Mouse (Mus musculus): ENCODE measurements at regions not wholly inside any gene's neighbourhood (a gene's known extent, or its start where the extent isn't known, plus 50 kb on each side); places are given as distances from the start of the nearest gene placed in this dataset.

DNA sequence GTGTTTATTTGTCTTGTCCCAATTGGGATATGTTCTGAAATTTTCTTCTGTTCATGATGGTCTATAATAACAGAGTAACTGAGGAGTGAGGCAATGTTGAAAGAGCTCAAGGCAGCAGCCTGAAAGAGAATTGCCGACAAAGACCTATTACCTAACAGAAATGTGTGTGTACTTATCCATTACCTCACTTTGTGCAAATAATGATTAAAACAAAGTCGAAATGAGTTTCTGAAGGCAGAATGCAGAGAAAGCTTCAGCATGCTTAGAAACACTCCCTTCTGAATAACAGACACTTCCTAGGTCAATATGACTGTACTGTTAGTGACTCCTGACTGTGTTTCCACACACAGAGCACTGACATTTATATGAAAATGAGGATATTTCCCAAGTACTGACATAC lies 63.0 kb downstream of the Kbtbd8 start:
- no peak for DNase-seq (ENCODE audit: low spot score)

DNA sequence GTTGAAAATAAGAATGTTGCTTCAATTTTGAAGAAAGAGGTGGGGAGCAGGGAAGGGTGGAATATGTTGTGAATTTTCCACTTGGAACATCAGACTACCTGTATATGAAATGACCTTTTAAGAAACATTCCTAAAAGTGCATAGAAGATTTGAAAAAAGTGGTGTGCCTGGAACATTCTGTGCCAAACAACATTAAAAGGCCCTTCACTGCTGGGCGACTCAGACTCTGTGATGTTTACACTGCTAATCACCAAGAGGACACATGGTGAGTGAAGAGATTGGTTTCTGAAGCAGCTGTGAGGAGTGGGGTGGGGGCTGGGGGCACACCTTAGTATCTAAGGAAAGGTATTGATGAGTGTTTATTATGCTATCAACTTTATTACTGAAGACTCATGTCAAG lies 65.2 kb downstream of the Kbtbd8 start:
- no peak for DNase-seq (ENCODE audit: low spot score)

DNA sequence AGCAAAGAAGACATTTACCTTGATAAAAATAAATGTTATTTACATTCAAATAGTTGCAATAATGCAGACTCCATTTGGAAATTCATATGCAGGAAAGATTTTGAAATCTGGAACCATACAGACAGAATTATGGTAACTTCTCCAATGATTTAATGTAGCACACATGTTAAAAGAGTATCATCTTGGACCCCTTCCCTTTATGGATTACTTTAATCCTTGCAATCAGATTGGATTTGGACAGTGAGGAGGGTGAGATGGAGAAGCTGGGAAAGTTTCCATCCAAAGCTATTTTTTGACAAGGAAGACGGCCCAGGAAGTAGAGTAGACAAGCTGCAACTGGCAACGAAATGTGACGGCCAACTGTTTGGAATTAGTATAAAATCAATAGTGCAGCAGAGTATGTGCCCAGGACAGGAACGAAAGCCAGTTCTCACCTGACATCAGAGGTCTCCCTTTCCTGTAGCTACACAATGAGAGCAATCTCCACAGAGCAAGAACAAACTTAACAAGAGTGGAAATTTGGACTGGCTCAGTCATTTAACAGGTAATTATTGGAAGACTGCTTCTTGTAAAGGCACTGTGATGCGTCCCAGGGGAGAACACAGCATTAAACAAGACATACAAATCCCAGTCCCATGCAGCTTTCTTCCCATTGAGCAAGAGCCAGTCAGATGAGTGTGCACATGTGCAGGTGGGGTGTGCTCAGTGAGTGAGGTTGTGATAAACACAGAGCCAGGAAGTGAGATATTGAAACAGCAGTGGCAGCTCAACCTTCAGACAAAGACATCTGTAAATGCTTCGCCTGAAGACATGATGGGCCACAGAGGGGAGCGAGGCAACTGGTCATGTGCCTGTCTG lies 68.3 kb downstream of the Kbtbd8 start:
- no peak for DNase-seq (ENCODE audit: low spot score)

DNA sequence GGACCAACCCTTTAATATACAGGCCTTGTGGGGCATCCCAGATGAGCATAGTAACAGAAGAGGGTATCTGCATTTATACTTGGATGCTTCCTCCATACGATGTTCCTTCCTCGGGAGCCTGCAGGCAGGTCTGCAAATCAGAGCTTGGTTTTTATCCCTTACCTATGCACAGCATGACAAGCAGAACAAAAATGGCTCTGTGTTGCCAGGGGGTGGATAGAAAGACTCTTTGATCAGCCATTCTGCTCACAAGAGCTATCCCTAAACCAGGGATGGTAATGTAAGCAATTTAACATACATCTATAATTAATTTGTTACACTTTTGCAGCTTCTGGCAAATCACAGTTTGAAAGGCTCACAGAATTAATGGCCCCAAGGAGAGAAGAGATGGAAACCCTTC lies 79.6 kb downstream of the Kbtbd8 start:
- no peak for DNase-seq (ENCODE audit: low spot score)

DNA sequence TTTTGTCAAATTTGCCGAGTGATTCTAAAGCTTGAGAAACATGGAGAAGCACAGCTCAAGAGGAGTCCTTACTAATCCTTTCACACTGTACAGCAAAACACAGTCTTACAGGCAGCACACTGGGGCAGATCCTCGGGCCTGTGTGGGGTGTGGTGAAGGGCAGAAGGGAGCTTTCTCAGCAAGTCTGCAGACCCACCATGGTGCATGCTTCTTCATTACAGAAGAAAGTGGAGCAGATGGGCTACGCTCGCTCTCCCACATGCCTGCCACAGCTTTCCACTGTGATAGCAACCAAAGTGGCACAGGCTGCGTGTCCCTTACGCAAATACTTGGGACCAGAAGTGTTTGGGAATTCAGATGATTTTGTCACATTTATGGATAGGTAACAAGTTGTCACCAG lies 81.6 kb downstream of the Kbtbd8 start:
- DNase-seq (ENCODE audit: low spot score): no peak

DNA sequence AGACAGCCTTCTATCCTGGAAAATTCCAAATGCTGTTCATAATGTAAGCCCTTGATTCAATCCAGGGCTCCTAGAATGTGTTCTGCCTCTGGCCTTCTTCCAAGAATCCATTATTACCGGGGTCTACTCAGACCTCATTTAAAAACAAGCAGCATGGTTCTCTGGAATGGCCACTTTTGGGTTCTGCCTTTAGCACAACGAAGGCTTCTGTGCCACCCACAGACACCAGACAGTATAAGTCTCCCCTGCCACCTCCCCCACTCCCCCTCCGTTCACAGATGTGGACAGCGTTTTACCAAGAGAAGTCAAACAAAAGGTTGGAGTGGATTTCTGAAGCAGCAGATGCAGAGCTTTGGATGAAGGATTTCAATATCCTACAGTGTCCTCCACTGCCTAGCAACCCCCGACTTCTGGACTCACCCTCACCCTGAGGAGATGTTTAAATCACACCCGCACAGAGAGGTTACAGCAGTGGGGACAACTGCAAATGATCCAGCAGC lies 85.3 kb downstream of the Kbtbd8 start:
- DNase-seq (ENCODE audit: low spot score): no peak

DNA sequence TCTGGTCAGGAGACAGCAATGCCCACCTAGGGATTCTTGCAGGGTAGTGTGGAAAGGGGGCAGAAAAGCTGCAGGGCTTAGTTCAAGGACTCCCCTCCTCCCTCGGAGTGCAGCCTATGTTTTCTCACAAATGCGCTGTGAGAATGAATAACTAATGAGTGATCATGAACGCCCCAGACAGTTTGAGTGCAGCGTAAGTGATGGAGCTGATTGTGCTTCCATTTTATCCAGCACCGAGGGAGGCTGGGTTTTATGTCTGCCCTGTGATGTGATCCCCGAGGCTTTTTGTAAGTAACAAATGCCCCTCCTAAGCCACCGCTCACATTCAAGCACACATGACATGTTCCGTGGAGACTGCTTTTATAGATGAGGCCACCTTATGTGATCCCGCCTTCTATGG lies 85.9 kb downstream of the Kbtbd8 start:
- DNase-seq (ENCODE audit: low spot score): no peak

DNA sequence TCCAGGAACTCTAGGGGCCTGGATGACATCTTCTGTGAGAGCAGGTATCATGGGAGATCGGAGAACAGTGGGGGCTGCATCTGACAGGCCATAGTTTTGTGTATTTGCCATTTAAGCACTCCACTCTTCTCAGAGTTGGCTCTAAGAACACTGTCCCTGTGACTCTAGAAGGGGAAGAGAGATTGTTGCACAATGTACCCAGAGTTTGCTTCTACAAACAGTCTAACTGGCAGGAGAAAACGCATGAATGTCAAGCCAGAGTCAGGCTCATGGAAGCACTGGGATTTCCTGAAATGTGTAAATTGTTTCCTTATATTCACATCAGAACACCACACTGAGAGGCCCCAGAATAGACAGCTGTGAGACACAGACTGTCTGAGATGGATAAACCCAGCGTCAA lies 87.2 kb downstream of the Kbtbd8 start:
- no peak for DNase-seq (ENCODE audit: low spot score)

DNA sequence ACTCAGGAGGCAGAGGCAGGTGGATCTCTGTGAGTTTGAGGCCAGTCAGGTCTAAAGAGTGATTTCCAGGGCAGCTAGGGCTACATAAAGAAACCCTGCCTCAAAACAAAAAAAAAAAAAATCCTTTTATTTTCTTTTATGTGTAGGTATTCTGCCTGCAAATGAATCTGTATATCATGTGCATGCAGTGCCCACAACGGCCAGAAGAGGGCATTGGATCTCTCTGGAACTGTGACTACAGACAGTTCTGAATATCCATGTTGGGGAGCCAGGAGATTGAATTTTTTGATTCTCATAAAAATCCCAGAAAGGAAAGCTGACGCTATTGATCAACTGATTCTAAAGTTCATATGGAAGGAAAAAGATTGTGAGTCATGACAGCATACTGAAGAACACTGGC lies 90.0 kb downstream of the Kbtbd8 start:
- no peak for DNase-seq (ENCODE audit: low spot score)

DNA sequence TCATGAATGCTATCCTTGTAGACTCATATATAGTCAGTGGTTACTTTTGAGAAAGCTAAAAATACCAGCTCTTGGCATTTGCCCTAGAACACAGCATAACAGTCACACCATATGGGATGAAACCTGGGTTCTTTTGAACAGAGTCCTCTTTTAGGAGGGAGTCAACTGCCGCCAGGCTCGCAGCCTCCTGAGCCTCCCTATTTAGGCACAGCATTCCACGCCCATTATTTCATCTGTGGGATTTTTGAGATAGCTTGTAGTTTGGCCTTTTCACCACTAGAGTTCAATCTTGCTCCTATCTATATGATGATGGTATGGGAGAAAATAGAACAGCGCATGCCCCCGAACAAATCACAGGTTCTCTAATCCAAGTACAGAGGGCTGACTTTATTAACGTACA lies 100.4 kb downstream of the Kbtbd8 start:
- no peak for DNase-seq (ENCODE audit: low spot score)

DNA sequence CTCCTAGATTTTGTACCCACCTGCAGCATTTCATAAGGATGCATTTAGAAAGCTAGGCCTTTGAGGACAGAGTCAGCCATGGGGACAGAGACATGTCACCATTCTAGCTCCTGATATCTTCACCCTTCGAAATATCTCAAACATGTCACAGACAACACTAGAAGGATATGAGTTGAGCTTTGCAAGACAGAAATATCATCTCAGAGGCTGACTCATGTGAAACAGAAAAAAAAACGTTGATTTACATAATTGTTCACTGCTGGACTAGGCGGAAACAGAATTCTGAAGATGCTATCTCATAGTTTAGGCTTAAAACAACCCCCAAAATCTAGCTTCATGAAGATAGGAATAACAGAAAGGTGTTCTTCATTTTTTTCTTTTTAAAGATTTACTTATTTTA lies 101.8 kb downstream of the Kbtbd8 start:
- DNase-seq (ENCODE audit: low spot score): no peak

DNA sequence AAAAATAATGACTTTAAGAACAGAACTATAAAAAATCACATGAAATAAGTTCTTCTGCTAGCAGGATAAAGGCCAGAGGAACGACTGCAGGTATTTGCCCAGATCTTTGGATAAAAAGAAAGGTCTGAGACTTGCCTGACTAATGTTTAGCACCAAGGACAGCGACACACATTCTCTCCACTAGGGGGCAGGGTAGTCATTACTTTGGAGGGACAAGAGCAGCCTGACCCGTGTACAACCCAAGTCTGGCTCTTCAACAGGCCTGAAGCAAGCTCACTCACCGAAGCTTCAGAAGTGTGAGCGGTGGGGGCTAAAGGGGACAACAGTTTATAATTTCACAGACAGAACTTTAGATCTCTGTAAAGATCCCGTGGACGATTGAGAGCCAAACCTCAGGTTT lies 98.4 kb upstream of the Gm10234 start:
- DNase-seq (ENCODE audit: low spot score): peak; percentile 62

DNA sequence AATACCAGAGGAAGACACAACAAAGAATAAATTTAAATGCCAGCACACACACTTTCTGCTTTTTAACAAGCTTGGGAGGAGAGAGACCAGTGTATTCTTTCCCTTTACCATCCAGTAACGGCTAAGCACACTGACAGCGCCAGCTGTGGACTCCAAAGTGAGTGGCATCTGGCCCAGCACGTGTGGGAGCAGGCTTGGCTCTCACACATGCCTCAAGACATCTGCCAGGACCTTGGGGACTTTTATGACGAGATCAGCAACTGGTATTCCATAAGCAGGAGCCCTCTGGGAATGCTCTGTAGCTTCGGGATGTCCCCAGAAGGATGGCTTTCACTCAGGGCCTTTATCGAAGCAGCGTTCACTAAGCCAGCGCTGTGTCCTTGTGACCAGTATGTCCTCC lies 92.0 kb upstream of the Gm10234 start:
- no peak for DNase-seq (ENCODE audit: low spot score)

DNA sequence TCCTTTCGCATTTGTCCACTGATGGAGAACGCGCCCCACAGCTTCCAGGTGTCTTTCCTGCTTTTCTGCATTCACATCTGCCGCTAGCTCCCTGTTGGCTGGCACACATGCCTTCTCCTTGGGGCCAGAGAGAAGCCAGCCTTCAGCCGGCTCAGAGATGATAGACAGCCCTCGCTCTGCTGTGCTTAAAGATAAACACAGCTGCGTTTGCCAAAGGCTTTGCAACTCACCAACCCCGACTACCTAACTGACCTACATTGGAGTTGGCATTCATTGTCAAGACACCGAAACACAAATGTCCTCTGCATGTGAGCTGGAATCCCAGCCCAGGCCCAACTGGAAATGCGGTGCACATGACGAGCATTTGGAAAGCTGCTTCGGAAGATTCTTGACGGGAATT lies 87.2 kb upstream of the Gm10234 start:
- DNase-seq (ENCODE audit: low spot score): no peak

DNA sequence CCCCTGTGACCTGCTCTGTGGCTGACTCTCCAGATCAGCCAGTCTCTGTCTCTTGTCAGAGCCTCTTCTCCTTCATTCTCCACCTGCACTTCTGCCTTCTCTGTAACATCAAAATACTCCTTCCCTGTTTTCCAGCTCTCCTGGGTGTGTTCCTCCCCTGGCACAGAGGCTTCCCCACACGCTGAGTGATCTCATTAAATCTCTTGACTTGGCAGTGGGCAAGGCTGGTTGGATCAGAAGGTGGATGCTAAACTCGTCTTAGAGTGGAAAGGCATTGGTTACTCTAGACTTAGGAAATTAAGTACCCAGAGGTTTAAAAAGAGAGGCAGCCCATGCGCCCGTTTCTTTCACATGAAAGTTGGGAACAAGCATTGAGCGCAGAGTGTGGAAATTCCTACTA lies 78.3 kb upstream of the Gm10234 start:
- no peak for DNase-seq (ENCODE audit: low spot score)

DNA sequence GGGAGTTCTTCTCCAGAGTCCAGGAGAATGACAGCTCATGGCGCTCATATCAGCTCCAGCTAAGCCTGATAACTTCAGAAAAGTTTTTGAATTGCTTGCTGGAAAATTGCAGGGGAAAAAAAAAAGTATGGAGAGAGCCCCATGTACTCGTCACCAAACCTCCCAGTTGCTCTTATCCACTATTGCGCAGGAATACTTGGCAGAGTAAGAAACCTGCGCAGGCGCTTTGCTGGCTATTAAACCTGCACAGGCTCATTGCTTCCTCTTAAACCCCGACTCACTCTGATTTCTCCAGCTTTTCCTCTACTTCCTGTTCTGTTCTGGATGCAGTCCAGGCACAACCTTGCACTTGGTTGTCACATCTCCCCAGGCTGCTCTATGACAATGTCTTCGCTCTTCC lies 77.0 kb upstream of the Gm10234 start:
- DNase-seq (ENCODE audit: low spot score): no peak

DNA sequence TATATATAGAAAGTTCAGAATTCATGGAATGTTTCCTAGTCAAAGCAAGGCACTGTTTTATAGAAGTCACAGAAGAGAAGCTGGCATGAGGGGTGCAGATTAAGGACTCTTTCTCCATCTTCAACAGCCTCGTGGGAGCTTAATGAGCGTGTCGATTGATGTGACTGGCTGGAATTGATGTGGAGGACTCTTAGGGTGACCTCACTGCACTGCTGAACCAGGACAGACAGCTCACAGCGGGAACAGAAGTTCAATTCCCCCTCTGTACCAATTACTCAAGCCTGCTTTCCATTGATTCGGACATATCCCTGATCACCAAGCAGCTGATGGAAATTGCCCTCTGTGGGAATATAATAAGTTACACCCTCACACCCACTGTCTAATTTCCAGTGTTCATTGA lies 65.6 kb upstream of the Gm10234 start:
- DNase-seq (ENCODE audit: low spot score): no peak

DNA sequence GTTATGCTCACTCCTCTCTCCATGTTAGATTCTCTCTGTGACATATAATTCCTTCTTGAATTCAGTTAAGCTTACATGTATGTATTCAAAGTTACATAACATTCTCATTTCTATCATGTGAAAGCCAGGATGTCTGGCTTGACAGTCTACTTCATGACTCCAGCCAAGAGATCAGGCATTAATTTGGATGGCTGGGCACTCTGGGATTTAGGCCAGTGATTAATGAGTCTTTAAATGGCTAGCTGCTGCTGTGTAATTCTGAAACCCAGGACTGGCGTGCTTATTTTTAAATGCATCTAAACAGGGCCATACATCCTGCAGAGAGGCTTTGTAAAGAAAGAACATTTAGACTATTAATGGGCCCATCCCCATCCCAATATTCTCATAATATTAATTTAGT lies 60.9 kb upstream of the Gm10234 start:
- no peak for DNase-seq (ENCODE audit: low spot score)

DNA sequence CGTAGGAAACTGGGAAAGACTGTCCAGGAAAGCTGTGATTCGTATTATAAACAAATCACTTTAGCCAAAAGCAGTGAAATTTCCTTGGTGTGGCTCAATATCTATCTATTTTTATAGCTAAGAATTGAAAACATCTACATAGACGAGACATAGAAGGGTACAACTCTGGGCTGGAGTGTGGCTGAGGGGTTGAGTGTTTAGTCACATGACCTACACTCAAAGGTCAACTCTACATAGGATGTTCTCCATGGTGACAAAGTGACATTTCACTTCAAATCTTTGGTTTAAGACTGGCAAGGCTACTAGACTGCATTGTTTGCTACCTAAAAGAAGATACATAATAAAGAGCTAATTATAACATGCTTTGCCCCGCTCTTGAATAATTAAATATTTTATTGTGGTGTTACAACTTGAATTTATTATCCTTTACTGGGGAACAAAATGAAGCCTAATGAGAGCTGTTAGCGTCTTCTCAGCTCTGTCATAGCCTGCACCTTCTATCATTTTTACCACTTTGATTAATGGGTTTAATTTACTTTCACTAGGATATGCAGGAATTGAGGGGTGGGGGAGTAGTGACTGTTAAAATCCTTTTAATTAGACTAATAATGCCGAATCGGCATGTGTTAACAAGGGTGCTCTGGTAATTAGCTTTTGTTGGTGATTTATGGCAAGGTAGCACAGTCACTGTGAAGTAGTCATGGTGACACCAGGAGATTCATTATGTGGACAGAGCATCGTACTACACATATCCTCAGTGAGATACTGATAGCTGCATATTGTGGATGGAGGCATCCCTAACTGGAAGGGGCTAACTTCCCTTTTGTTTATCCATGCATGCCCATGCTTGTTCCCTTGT lies 57.7 kb upstream of the Gm10234 start:
- no peak for DNase-seq (ENCODE audit: low spot score)

DNA sequence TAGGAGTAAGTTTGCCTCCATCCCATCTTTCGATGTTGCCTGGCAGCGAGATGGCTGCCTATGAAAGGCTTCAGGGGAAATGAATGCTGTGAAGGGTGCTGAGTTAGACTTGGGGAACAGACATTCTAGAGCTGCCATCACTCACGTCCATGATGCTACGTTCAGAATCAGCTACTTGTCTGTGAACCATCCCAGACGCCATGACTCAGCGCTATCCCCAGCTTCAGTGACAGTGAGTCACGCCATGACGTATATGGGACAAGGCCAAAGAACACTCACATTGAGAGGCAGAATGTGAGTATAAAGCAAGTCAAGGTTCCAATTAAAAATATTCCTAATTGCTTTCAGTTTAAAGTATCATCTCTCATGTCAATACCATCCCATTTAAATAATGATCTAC lies 52.4 kb upstream of the Gm10234 start:
- no peak for DNase-seq (ENCODE audit: low spot score)

Measured in MN1 (cell line).